Mouse (Mus musculus) left cerebral cortex, adult 9 months (tissue): ENCODE data around the gene Ptgr2.
"Not testable (repeated sequence)": the region's sequence is repeated elsewhere in the genome, so short reads cannot be mapped to it uniquely, and the experiment has no call there.

Experiments
- DNase-seq, 2 experiments: peaks; one replicate each; pipeline ENCODE4 v3.0.0; 2022; ENCODE audit warnings: low spot score in 2 of 2

The Ptgr2 gene

DNA sequence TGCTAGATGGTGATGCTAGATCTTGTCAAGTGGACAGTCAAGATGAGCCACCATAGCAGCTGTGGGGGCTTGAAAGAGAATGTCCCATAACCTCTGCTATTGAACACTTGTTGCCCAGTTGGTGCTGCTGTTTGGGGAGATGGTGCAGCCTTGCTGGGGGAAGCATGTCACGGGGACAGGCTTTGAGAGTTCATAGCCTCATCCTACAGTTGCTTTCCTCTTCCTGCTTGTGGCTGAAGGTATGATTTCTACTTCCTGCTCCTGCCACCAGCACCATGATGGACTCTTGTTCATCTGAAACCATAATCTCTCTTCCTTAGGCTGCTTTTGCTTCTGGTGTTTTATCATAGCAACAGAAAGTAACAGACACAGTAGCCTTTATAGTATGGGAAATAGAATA lies 19.5 kb downstream of the Ptgr2 start:
- DNase-seq: no peak

DNA sequence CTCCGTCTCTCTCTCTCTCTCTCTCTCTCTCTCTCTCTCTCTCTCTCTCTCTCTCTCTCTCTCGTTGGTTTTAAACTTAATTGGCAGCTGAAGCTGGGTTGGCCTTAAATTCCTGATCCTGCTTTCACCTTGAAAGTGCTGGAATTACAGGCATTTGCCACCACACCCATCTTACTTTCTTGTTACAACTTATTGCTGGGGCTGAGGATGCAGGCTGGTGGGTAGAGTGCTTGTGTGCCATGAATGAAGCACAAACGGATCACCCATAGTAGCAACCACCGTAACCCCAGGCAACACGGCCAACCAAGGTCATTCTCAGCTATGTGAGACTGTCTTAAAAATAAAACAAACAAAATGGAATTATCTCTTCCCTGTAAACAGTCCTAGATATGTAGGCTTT lies 26.3 kb downstream of the Ptgr2 start:
- no peak for DNase-seq

DNA sequence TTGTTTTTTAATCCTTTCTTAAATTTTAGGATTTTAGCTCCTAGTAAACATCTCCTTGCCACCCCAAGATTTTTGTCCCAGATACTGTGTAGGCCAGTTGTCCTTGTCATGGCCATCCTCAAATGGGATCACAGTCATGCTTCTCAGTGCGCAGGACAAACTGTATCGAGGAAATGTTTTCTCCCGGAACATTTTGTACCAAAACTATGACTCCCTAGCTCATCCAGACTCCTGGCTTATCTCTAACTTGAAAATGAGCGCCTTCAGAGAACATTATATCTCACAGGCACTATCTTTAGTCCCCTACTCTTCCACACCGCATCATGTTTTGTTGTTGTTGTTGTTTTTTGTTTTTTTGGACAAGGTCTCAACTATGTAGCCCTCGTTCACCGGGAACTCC lies 31.0 kb downstream of the Ptgr2 start:
- DNase-seq: no peak

DNA sequence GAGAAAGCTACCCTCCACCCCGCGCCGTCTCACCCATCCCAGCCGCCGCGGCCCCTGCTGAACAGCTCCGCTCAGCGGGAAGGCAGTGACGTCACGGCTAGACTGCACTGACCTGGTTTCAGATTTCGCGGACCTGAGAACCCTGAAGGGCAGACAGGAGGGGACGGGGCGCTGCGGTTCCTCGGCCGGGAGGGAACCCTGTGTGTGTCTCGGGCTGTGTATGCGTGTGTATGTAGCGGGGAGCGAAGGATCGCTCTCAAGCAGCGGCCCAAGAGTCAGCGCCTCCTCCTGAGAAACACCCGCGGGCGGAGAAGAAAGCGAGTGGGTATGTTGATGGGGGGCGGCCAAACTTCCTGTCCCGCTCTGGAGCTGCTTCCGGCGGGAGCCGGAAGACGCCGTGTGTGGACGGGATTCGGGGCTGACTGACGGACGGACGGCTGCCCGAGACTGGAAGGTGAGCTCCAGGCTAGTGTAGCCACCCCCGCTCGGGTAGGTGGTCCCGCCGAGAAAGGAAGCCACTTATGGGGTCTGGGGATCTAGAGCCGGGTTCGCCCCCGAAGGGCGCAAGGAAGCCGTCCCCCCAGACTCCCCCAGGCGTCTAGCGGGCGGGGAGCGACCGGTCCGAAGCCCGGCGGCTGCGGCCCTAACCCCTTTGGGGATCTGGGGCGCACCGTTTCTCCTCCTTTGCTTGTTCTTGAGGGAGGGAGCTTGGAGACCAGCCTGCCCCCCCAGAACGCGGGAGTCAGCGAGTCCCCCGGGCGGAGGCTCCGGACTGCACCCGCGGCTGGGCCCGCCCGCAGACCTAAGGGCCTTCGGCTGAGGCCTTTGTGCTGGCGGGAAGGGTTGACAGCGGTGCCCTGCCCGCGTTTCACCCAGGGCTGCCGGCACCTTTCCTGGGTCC lies 31.9 kb downstream of the Ptgr2 start, which contains the start of gene Zfp410:
Gene Zfp410 (plus strand): TSS at position 132 of the 901 bp plus-strand sequence.
- DNase-seq: peak; percentile 40 to 82

DNA sequence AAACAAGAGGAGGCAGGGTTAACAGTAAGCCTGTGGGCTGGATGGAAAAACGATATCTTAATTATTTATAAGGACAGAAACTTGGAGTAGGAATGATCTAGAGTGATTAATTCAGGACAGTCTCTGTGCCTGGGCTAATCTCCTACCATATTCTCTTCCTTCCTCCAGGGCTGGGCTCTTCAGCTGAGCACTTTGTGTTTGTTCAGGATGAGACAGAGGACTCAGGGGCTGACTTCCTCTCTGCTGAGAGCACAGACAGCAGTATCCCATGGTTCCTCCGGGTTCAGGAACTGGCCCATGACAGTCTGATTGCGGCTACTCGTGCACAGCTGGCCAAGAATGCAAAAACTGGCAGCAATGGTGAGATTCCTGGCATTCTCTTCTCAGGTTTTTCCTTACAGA lies 42.1 kb downstream of the Ptgr2 start:
- no peak for DNase-seq

DNA sequence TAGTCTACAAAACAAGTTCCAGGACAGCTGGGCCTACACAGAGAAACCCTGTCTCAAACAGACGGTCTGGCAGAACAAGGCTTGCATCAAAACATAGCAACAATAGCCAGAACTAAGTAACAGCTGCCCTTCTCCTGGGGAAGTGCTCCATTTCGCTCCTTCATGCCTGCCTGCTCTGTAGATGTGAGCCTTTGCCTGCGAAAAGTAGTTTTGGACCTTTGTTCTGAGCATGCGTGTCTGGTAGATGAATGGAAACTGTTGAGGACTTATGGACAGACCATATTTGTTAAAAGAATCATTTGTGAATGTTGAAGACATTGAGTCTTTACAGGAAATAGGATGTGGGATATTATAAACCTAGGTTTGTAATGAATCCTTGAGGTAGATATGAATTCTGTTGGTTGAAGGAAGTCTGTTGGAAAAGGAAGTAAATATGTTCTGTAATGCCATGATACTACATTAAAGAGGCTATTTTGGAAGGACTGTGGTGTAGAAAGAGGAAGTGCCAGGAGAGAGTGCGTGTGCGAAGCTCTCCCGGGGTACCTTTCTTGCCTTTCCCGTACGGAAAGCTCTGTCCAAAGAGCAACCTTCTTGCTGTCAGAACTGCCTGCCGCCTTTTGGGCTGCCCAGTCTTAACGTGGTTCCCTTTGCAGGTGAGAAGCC lies 52.1 kb downstream of the Ptgr2 start:
- no peak for DNase-seq

DNA sequence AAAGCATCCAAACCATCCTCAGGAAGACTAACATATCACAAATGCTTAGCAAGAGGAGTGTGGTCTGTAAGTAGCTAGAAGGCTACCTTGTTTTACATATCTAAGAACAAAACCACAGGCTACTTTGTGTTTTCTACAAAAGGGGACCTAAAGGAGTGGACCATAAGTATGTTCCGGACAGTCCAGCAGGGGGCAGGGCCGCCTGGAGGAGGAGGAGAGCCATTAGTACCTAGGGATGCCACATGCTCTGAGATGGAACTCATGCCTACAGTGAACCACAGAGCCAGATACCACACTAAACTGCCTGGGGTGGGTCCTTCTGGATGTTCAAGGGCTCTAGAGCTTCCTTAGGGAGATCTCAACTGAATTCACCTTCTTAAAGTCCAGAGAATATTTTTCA lies 62.2 kb downstream of the Ptgr2 start:
- no peak for DNase-seq

DNA sequence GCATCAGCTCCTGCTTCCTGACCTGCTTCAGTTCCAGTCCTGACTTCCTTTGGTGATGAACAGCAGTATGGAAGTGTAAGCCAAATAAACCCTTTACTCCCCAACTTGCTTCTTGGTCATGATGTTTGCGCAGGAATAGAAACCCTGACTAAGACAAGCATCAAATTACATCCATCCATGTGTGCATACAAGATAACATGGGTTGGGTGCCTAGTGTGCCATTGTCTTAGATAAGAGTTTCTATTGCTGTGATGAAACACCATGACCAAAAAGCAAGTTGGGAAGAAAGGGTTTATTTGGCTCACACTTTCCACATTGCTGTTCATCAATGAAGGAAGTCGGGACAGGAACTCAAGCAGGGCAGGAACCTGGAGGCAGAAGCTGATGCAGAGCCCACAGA lies 73.7 kb downstream of the Ptgr2 start:
- not testable (repeated sequence) for DNase-seq

DNA sequence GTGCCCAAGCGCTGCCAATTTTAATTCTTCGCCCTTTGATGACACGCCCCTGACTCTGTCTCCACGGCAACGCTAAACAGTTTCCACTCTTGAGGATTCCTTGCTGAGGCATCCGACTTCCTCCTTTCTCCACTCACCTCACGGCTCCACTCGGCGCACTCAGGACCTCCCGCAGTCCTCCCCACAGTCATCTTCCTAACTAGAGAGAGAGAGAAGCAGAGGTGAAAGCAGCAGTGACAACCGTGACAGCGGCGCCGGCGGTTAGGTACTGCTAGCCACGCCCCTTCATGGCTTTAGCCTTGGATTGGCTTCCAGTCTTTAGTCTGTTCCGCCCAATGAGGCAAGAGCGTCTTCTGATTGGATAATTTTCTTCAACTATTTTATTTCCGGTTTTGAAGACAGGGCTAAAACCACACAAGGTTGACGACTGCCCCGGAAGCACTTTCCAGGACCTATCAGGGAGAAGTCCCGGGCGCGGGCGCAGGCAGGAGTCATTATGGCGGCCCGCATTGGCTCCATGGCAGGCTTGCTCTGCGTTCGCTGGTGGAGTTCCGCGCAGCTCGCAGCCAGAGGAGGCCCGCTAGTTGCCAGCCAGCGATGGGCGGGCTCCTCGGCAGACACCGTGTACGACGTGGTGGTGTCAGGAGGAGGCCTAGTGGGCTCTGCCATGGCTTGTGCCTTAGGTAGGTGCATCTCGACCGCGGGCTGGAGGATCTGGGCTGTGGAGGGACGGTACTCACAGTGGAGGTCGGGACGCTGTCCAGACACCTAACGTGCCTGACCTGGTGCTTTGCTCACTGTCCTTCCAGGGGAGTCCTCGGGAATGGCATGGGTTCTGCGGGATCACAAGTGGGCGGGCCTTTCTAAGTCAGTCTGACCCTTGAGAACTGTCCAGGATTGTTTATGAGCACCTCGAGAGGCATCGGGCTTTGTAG lies 76.8 kb downstream of the Ptgr2 start, which contains the start of the genes Coq6 and Fam161b:
Gene Coq6 (plus strand): TSS at position 103 of the 935 bp plus-strand sequence.
Gene Fam161b (minus strand): TSS at position 279 of the 935 bp plus-strand sequence.
- DNase-seq: peak; percentile 97 to 98

DNA sequence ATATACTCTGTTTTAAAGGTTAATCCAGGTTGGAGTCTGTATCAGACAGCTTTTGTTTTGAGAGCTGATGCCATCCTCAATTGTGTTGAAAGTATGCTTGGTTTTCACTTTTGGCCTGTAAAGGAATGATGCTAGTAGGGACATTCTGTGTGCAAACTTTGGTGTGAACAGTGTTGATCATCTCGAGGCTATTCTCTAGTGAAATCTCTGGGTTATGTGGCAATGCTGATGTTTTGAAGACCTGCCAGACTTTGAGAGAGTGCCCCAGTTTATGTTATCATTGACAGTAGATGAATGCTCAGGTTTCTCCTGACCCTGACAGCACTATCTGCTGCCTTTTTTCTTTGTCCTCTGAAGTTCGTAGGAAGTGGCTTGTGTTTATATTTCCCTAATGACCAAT lies 77.8 kb downstream of the Ptgr2 start:
- DNase-seq: no peak

DNA sequence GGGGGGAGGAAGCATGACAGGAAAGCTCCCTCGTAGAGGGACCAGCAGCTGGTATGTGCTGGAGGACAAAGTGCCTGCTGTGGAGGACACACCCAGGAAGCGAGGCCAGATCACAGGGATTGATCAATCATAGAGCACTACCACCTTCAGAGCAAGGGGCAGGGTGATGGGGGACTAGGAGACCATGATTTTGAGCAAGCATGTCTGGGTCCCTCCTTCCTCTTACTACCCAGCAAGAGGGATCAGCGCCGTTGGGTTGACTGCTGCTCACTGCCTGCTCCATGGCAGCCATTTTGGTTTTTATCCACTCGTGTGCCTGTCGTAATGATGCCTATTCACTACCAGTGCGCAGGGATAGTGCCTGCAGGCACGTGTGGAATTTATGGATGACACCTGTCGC lies 79.3 kb downstream of the Ptgr2 start:
- no peak for DNase-seq

DNA sequence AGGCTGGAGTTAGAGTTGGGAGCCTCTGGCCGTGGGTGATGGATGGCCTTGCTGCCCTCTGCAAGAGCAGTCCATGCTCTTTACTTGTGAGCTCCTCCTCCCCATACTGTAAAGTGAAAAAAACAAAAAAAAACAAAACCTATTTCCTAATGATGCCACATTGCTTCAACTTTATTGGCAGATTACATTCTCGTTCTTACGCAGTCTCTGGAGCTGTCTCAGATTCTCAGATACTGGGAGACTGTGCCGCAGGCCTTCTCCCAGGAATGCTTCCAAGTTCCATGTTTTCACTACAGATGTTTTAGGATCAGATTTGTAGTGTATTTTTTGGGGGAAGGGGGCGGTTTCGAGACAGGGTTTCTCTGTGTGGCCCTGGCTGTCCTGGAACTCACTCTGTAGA lies 80.1 kb downstream of the Ptgr2 start:
- no peak for DNase-seq
